Mouse (Mus musculus) hematopoietic stem cell, adult 5-6 weeks (primary cell): Measurements from ENCODE around the gene Cenpa. TPM values are rescaled to one million over a fixed set of nuclear protein-coding genes. Genes with fewer than 3 reads are reported as not detected.
"Not testable (repeated sequence)": the region's sequence is repeated elsewhere in the genome, so short reads cannot be mapped to it uniquely, and the experiment has no call there.

ENCODE experiments used
- ATAC-seq, 2 experiments: fragments of 125-278 bp in 1 of 2; replicated peaks in 1 of 2; 2 replicates each; pipeline ENCODE4 v1.8.0; 2016 to 2017; ENCODE audit warnings: inconsistent platforms in 2 of 2, mild to moderate bottlenecking in 2 of 2, moderate number of reproducible peaks in 2 of 2, low read depth in 1 of 2, moderate TSS enrichment in 1 of 2; ENCODE audit not compliant: low FRiP score in 2 of 2, poor library complexity in 2 of 2, severe bottlenecking in 2 of 2, insufficient read depth in 1 of 2, low TSS enrichment in 1 of 2
- total RNA-seq: library from RNA; stranded (forward); fragments of 172-1452, 232-1000 nt; gene quantifications from 2 replicates; pipeline ENCODE4 v1.2.3, GENCODE M21; 2017

Gene Cenpa
- total RNA-seq, 1 experiment from 2014 or later: 74.1 TPM

GRCm38 (mm10) chr5:30667686-30668085 is 1.1 kb downstream of the Cenpa start:
- ATAC-seq: no peak

GRCm38 (mm10) chr5:30668637-30669495 is 2.3 kb downstream of the Cenpa start:
- no peak for ATAC-seq

- ATAC-seq: no peak
Observed at GRCm38 (mm10) chr5:30669496-30669830, 2.9 kb downstream of the Cenpa start.

- ATAC-seq: no peak
Observed at GRCm38 (mm10) chr5:30670091-30670490, 3.5 kb downstream of the Cenpa start.

- no peak for ATAC-seq
Observed at GRCm38 (mm10) chr5:30674001-30674400, 7.4 kb downstream of the Cenpa start.

- ATAC-seq: no peak
Observed at GRCm38 (mm10) chr5:30676800-30677199, 10.2 kb downstream of the Cenpa start.

- ATAC-seq: not testable (repeated sequence)
Observed at GRCm38 (mm10) chr5:30678069-30678468, 11.5 kb downstream of the Cenpa start.

GRCm38 (mm10) chr5:30678722-30679296 is 12.2 kb downstream of the Cenpa start:
- no peak for ATAC-seq

- ATAC-seq: no peak
Observed at GRCm38 (mm10) chr5:30679593-30679992, 13.0 kb downstream of the Cenpa start.

- no peak for ATAC-seq
Observed at GRCm38 (mm10) chr5:30681970-30682369, 15.4 kb downstream of the Cenpa start.

GRCm38 (mm10) chr5:30682967-30683600 is 16.5 kb downstream of the Cenpa start:
- no peak for ATAC-seq

GRCm38 (mm10) chr5:30683993-30684392 is 17.4 kb downstream of the Cenpa start:
- ATAC-seq: no peak

- 0 out of 4 replicates have a peak, but pooled peaks of 1 of the 2 experiments have one; percentile 39 for ATAC-seq
Observed at GRCm38 (mm10) chr5:30686781-30687180, 20.2 kb downstream of the Cenpa start.

GRCm38 (mm10) chr5:30700361-30701000 is 33.9 kb downstream of the Cenpa start:
- no peak for ATAC-seq

- not testable (repeated sequence) for ATAC-seq
Observed at GRCm38 (mm10) chr5:30701373-30701772, 34.8 kb downstream of the Cenpa start.

GRCm38 (mm10) chr5:30701866-30702265 is 35.3 kb downstream of the Cenpa start:
- ATAC-seq: no peak

GRCm38 (mm10) chr5:30709744-30710383 is 43.3 kb downstream of the Cenpa start:
- peak in 1 of 2 experiments; percentile 46; a peak in 2 of 4 replicates for ATAC-seq
